In the genomic region with DNA sequence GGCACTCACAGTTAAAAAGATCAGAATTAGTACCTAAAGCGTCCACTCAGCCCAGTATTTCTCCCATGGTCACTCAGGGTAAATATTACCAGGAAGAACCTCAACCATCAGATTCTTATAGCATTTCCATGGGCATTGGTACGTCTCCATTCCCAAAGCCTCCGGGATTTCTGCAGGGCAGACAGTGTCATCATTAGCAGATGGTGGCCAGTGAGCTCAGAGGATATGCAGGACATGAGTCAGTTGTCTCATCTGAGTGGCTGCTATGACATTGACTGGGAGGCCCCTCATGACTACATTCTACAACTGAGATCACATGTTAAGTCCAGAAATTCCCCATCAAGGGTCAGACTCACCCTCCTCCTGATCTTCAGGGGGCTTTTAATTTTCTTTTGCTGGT, we compare ENCODE assay signal across 25 mouse cellular contexts.
DNase-seq lines count a peak whose midpoint lies in the region; TF ChIP-seq lines count a peak whose summit lies in the region.
"Had no signal": no experiment of that assay in that cellular context is flagged by ENCODE, and none has a peak within 500 bp of the region (broad histone marks: within the 10 kb centered on the region; RNA-seq: fewer than 3 reads in every experiment).

No protein-coding gene starts in this region.

- DNase-seq in cerebellum, adult 2 months = peak; percentile 51 to 79
- DNase-seq in cerebellum, postnatal 14 days = no peak
- peak; percentile 40 to 55 for DNase-seq in cerebellum, postnatal 25 days
- no peak for DNase-seq in cerebellum, postnatal 4 days (ENCODE audit: low spot score in 2 of 2)
- peak; percentile 7 for DNase-seq in 3T3-L1 (ENCODE audit: low read depth, low spot score)
- DNase-seq in left cerebral cortex, adult 11 months (ENCODE audit: low spot score) = no peak
- DNase-seq: adrenal gland, adult 2 months; adrenal gland, postnatal 14 days; embryo, embryonic 11 days; gastrocnemius, postnatal 25 days; heart, adult 18-20 months; heart, postnatal 10 days; heart, postnatal 36 days; kidney, adult 11 months; kidney, adult 8-10 months had no signal

- no peak overlapping the region for H3K4me3 ChIP-seq in cerebellum, adult 2 months (replicated peaks; ENCODE audit: insufficient read depth, low read depth, low read length)
- H3K4me3 ChIP-seq: embryonic facial prominence, embryonic 10.5 days; embryonic facial prominence, embryonic 13.5 days; erythroblast, embryonic 14.5 days; forebrain, embryonic 12.5 days; forebrain, embryonic 15.5 days; heart, embryonic 12.5 days; heart, embryonic 15.5 days; hindbrain, embryonic 10.5 days; hindbrain, embryonic 13.5 days; intestine, embryonic 15.5 days had no signal

- H3K27ac ChIP-seq in cerebellum, adult 2 months (ENCODE audit: insufficient read depth, low read length) = peak overlapping the region; percentile 12; the same call in 1 of the 2 replicates
- H3K27ac ChIP-seq: embryonic facial prominence, embryonic 10.5 days; embryonic facial prominence, embryonic 13.5 days; forebrain, embryonic 12.5 days; forebrain, embryonic 15.5 days; heart, embryonic 15.5 days; hindbrain, embryonic 10.5 days; hindbrain, embryonic 13.5 days; intestine, embryonic 15.5 days had no signal

- TF ChIP-seq CTCF in cerebellum, adult 2 months (IDR thresholded peaks at IDR 0.05; ENCODE audit: borderline replicate concordance, insufficient read depth, low read depth, low read length) = no peak

- H3K27me3 ChIP-seq in cerebellum, adult 2 months (ENCODE audit: control insufficient read depth, insufficient read depth, low read length) = no peaks in the 10 kb centered on the region
- H3K27me3 ChIP-seq: embryonic facial prominence, embryonic 13.5 days; forebrain, embryonic 12.5 days; forebrain, embryonic 15.5 days; heart, embryonic 12.5 days; heart, embryonic 15.5 days; hindbrain, embryonic 13.5 days; intestine, embryonic 15.5 days had no signal

- no peak for TF ChIP-seq POLR2A in cerebellum, adult 2 months (IDR thresholded peaks at IDR 0.05; ENCODE audit: borderline replicate concordance, insufficient read depth, low read length)

- 39% methylated on average over 3 of the region's 3 CpGs for WGBS in cerebellum, adult 2 months

- peaks cover 29% of the 10 kb centered on the region for H3K4me1 ChIP-seq in cerebellum, adult 2 months (ENCODE audit: control insufficient read depth, insufficient read depth, low read length)
- H3K4me1 ChIP-seq: embryonic facial prominence, embryonic 10.5 days; embryonic facial prominence, embryonic 13.5 days; forebrain, embryonic 12.5 days; forebrain, embryonic 15.5 days; heart, embryonic 12.5 days; heart, embryonic 15.5 days; hindbrain, embryonic 10.5 days; hindbrain, embryonic 13.5 days; intestine, embryonic 15.5 days had no signal

Comparison
In these comparisons a context has a peak if more than half of its experiments do, and no peak if none do; other contexts are left out.
1. DNase-seq: peak in cerebellum, adult 2 months (2 of 2), cerebellum, postnatal 25 days (2 of 2) and 3T3-L1 (single experiment); none in cerebellum, postnatal 14 days (0 of 2), cerebellum, postnatal 4 days (0 of 2) and left cerebral cortex, adult 11 months (single experiment).